Mouse (Mus musculus): ENCODE results near the gene Cd302. TPM values are rescaled to one million over a fixed set of nuclear protein-coding genes. Genes with fewer than 3 reads are reported as not detected.
A peak's percentile ranks its signal among the peaks of the same experiment; 100 is the strongest.

The Cd302 gene
- 43.2 and 47.7 TPM in 2 replicates for polyA plus RNA-seq (2014; fragmentation: Nextera tagmentation; extraction: Ambion mirVana)

DNA sequence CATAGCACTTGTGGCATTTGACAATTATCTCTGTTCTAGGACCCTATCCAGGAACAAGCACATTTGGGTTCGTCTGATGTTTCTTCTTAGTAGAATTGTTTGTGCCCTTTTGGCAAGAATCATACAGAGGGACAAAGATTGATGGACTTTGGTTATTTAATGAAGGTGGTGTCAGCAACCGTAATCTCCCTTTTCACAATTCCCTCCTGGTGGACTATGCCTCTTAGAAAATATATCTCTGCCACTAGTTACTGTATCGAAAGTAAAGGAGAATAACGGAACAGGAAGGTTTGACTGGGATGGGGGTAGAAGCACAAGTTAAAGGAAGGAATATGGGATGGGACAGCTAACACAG is at the start of gene Cd302:
TSS of gene Cd302 (minus strand) at position 22 of the 355 bp plus-strand sequence.
- Histone ChIP-seq H3K9me3 (ENCODE audit: low read depth, low read length) (no peaks in the 10 kb centered on the region), H3K9ac (peak within 1 kb of the TSS; percentile 62), H3K27ac (ENCODE audit: low read depth) (peak within 1 kb of the TSS; percentile 50; the same call in 1 of the 2 replicates), H3K4me3 (ENCODE audit: low read depth, low read length) (peak within 1 kb of the TSS; percentile 49), H3K4me2 (peak within 1 kb of the TSS; percentile 96), H3K36me3 (ENCODE audit: insufficient read depth) (no peaks in the 10 kb centered on the region), H3K27me3 (ENCODE audit: insufficient read depth, low read length) (no peaks in the 10 kb centered on the region), H3K4me1 (ENCODE audit: insufficient read depth) (0 out of 2 replicates have a peak, but pooled peaks cover 5% of the 10 kb centered on the region)
- no peak for DNase-seq
- no peak for TF ChIP-seq CTCF (IDR thresholded peaks at IDR 0.05; ENCODE audit: low read depth)
- ATAC-seq (ENCODE audit: insufficient read depth): no peak
- WGBS: 32% methylated on average over 4 of the region's 4 CpGs

DNA sequence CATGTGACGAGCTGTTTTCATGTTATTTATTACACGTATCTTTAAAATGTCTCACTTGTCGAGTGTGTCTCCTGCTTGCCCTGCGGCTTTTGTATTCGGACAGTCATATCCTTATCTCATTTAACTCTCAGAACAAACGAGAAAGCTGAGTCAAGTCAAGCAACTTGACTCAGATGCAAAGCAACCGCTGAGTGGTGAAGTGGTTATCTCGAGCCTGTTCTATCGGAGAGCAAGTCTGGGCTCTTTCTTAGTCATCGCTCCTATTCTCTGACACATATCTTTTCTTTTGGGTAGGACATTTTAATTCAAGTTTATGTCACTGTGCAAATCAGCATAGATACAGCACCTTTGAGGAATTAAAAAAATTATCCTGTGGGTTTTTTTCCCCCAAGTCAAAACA is 44.4 kb upstream of the Cd302 start:
- Histone ChIP-seq H3K4me2 (no peak overlapping the region), H3K27me3 (ENCODE audit: insufficient read depth, low read length) (no peaks in the 10 kb centered on the region), H3K27ac (ENCODE audit: low read depth) (no peak overlapping the region), H3K4me1 (ENCODE audit: insufficient read depth) (no peaks in the 10 kb centered on the region), H3K4me3 (ENCODE audit: low read depth, low read length) (no peak overlapping the region), H3K9ac (no peak overlapping the region), H3K9me3 (ENCODE audit: low read depth, low read length) (no peaks in the 10 kb centered on the region), H3K36me3 (ENCODE audit: insufficient read depth) (no peaks in the 10 kb centered on the region)
- ATAC-seq (ENCODE audit: insufficient read depth) (no peak), DNase-seq (no peak)
- TF ChIP-seq CTCF (IDR thresholded peaks at IDR 0.05; ENCODE audit: low read depth): no peak
- 74% methylated on average over 10 of the region's 10 CpGs for WGBS

DNA sequence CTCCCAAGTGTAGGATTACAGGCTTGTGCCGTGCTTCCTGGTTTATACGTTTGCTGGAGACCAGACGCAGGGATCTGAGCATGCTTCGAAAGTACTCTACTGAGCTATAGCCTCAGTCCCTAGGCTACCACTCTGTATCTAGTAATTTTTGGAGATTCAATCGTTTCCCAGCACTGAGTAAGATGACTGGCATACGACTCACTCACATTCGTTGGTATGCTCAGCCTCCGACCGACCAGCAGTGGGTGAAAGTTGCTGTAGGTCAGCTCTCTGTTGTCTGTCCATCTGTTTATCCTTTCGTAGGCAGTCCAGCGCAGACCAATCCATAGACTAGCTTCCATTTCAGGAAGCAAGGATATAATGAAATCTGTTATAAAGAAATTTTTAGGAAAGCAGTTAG is 43.3 kb upstream of the Cd302 start:
- H3K4me2 ChIP-seq: no peak overlapping the region
- WGBS: 86% methylated on average over 11 of the region's 11 CpGs

GRCm38 (mm10) chr2:60326948-60327347 is 42.7 kb upstream of the Cd302 start:
- TF ChIP-seq CTCF (IDR thresholded peaks at IDR 0.05; ENCODE audit: low read depth): no peak
- no peak for ATAC-seq (ENCODE audit: insufficient read depth)

More for the DNA sequence above, 43.3 kb upstream of the Cd302 start:
- TF ChIP-seq CTCF (IDR thresholded peaks at IDR 0.05; ENCODE audit: low read depth): no peak
- Histone ChIP-seq H3K9ac (no peak overlapping the region), H3K4me3 (ENCODE audit: low read depth, low read length) (no peak overlapping the region), H3K9me3 (ENCODE audit: low read depth, low read length) (no peaks in the 10 kb centered on the region), H3K27me3 (ENCODE audit: insufficient read depth, low read length) (no peaks in the 10 kb centered on the region), H3K36me3 (ENCODE audit: insufficient read depth) (no peaks in the 10 kb centered on the region), H3K4me1 (ENCODE audit: insufficient read depth) (no peaks in the 10 kb centered on the region), H3K27ac (ENCODE audit: low read depth) (no peak overlapping the region)
- ATAC-seq (ENCODE audit: insufficient read depth) (no peak), DNase-seq (no peak)

GRCm38 (mm10) chr2:60323411-60323810 is 39.1 kb upstream of the Cd302 start:
- TF ChIP-seq CTCF (IDR thresholded peaks at IDR 0.05; ENCODE audit: low read depth): peak; percentile 64
- no peak overlapping the region for H3K27ac ChIP-seq (ENCODE audit: low read depth)
- H3K4me3 ChIP-seq (ENCODE audit: low read depth, low read length): no peak overlapping the region
- no peak for ATAC-seq (ENCODE audit: insufficient read depth)
- H3K9me3 ChIP-seq (ENCODE audit: low read depth, low read length): no peaks in the 10 kb centered on the region
- H3K9ac ChIP-seq: no peak overlapping the region
- WGBS: 73% methylated on average over 5 of the region's 5 CpGs
- DNase-seq: peak; percentile 27
- no peak overlapping the region for H3K4me2 ChIP-seq
- no peaks in the 10 kb centered on the region for H3K27me3 ChIP-seq (ENCODE audit: insufficient read depth, low read length)
- H3K4me1 ChIP-seq (ENCODE audit: insufficient read depth): no peaks in the 10 kb centered on the region
- H3K36me3 ChIP-seq (ENCODE audit: insufficient read depth): no peaks in the 10 kb centered on the region

More at GRCm38 (mm10) chr2:60326948-60327347, 42.7 kb upstream of the Cd302 start:
- H3K36me3 ChIP-seq (ENCODE audit: insufficient read depth): no peaks in the 10 kb centered on the region
- H3K9me3 ChIP-seq (ENCODE audit: low read depth, low read length): no peaks in the 10 kb centered on the region
- no peak overlapping the region for H3K4me3 ChIP-seq (ENCODE audit: low read depth, low read length)
- no peaks in the 10 kb centered on the region for H3K4me1 ChIP-seq (ENCODE audit: insufficient read depth)
- H3K27ac ChIP-seq (ENCODE audit: low read depth): no peak overlapping the region
- WGBS: 85% methylated on average over 7 of the region's 7 CpGs
- H3K9ac ChIP-seq: no peak overlapping the region
- H3K27me3 ChIP-seq (ENCODE audit: insufficient read depth, low read length): no peaks in the 10 kb centered on the region
- H3K4me2 ChIP-seq: no peak overlapping the region
- no peak for DNase-seq

- WGBS: 61% methylated on average over 6 of the region's 6 CpGs
These were observed 37.9 kb upstream of the Cd302 start for GRCm38 (mm10) chr2:60322031-60322726.

GRCm38 (mm10) chr2:60303796-60304195 is 19.5 kb upstream of the Cd302 start:
- ATAC-seq (ENCODE audit: insufficient read depth): no peak
- Histone ChIP-seq H3K4me3 (ENCODE audit: low read depth, low read length) (no peak overlapping the region), H3K27me3 (ENCODE audit: insufficient read depth, low read length) (no peaks in the 10 kb centered on the region), H3K9ac (no peak overlapping the region), H3K4me2 (no peak overlapping the region), H3K36me3 (ENCODE audit: insufficient read depth) (no peaks in the 10 kb centered on the region), H3K9me3 (ENCODE audit: low read depth, low read length) (no peaks in the 10 kb centered on the region), H3K27ac (ENCODE audit: low read depth) (no peak overlapping the region), H3K4me1 (ENCODE audit: insufficient read depth) (no peaks in the 10 kb centered on the region)
- WGBS: 83% methylated on average over 4 of the region's 4 CpGs
- TF ChIP-seq CTCF (IDR thresholded peaks at IDR 0.05; ENCODE audit: low read depth): no peak
- no peak for DNase-seq

More at GRCm38 (mm10) chr2:60322031-60322726, 37.9 kb upstream of the Cd302 start:
- Histone ChIP-seq H3K9ac (no peak overlapping the region), H3K27me3 (ENCODE audit: insufficient read depth, low read length) (no peaks in the 10 kb centered on the region), H3K27ac (ENCODE audit: low read depth) (no peak overlapping the region), H3K36me3 (ENCODE audit: insufficient read depth) (no peaks in the 10 kb centered on the region), H3K4me2 (no peak overlapping the region), H3K4me3 (ENCODE audit: low read depth, low read length) (no peak overlapping the region), H3K9me3 (ENCODE audit: low read depth, low read length) (no peaks in the 10 kb centered on the region), H3K4me1 (ENCODE audit: insufficient read depth) (no peaks in the 10 kb centered on the region)
- DNase-seq (no peak), ATAC-seq (ENCODE audit: insufficient read depth) (no peak)
- TF ChIP-seq CTCF (IDR thresholded peaks at IDR 0.05; ENCODE audit: low read depth): no peak

All from lung, embryonic 14.5 days (tissue).